Mouse (Mus musculus) G1E (cell line): ENCODE measurements at regions not wholly inside any gene's neighbourhood (a gene's known extent, or its start where the extent isn't known, plus 50 kb on each side); places are given as distances from the start of the nearest gene placed in this dataset.

ENCODE experiments used
- ATAC-seq: 2 replicates; pipeline ENCODE4 v1.8.0; 2016; ENCODE audit warnings: mild to moderate bottlenecking; ENCODE audit not compliant: insufficient number of reproducible peaks, poor library complexity, low FRiP score, severe bottlenecking; ENCODE audit errors: extremely low read depth
- DNase-seq: peaks from one replicate; pipeline ENCODE4 v3.0.0; 2012; ENCODE audit warnings: low spot score
- H3K27me3 ChIP-seq: 2 replicates; pipeline ENCODE4 v1.6.1; 2012; ENCODE audit warnings: mild to moderate bottlenecking, low read length, inconsistent platforms; ENCODE audit not compliant: insufficient read depth
- H3K36me3 ChIP-seq: replicated peaks from 2 replicates; pipeline ENCODE3; 2012; ENCODE audit warnings: mild to moderate bottlenecking, inconsistent platforms
- H3K4me1 ChIP-seq: 2 replicates; pipeline ENCODE4 v1.6.1; 2012; ENCODE audit warnings: low read depth, low read length, inconsistent platforms, mixed read lengths; ENCODE audit not compliant: insufficient read depth
- H3K4me3 ChIP-seq: 2 replicates; pipeline ENCODE4 v1.5.1; 2012; ENCODE audit warnings: low read depth, mild to moderate bottlenecking, inconsistent platforms, low read length, moderate library complexity, mixed read lengths
- H3K9me3 ChIP-seq: replicated peaks from 2 replicates; pipeline ENCODE4 v1.6.1; 2012; ENCODE audit warnings: inconsistent platforms
- CTCF ChIP-seq: IDR thresholded peaks from 2 replicates; pipeline ENCODE4 v1.5.1; 2012; ENCODE audit warnings: low read depth, low read length, inconsistent platforms, mixed read lengths
- GATA1 ChIP-seq: IDR thresholded peaks from 2 replicates; pipeline ENCODE4 v1.6.1; 2012; ENCODE audit warnings: borderline replicate concordance, low read length, inconsistent platforms, mixed read lengths
- GATA2 ChIP-seq: IDR thresholded peaks from 2 replicates; pipeline ENCODE4 v1.6.1; 2012; ENCODE audit warnings: low read depth, low read length, inconsistent platforms, borderline replicate concordance
- POLR2AphosphoS5 ChIP-seq: IDR thresholded peaks from 2 replicates; pipeline ENCODE4 v1.6.1; 2012; ENCODE audit warnings: low read depth, low read length, inconsistent platforms; ENCODE audit not compliant: insufficient replicate concordance
- TAL1 ChIP-seq: conservative IDR thresholded peaks from 2 replicates; pipeline ENCODE4 v1.6.1; 2012; ENCODE audit warnings: low read depth, low read length, inconsistent platforms, mixed read lengths

GRCm38 (mm10) chr2:10757886-10758285 lies 387.6 kb downstream of the Sfmbt2 start:
- TF ChIP-seq GATA2: no peak
- TF ChIP-seq GATA1: no peak
- no peak for TF ChIP-seq CTCF
- no peak for TF ChIP-seq TAL1
- no peak for TF ChIP-seq POLR2AphosphoS5
- Histone ChIP-seq H3K27me3 (no peaks in the 10 kb centered on the region), H3K9me3 (no peaks in the 10 kb centered on the region), H3K36me3 (no peaks in the 10 kb centered on the region), H3K4me3 (no peak overlapping the region), H3K4me1 (no peaks in the 10 kb centered on the region)
- DNase-seq (no peak), ATAC-seq (no peak)

GRCm38 (mm10) chr2:10762236-10762635 lies 391.9 kb downstream of the Sfmbt2 start:
- ATAC-seq (no peak), DNase-seq (no peak)
- Histone ChIP-seq H3K4me1 (no peaks in the 10 kb centered on the region), H3K27me3 (no peaks in the 10 kb centered on the region), H3K36me3 (no peaks in the 10 kb centered on the region), H3K9me3 (no peaks in the 10 kb centered on the region), H3K4me3 (no peak overlapping the region)
- TF ChIP-seq POLR2AphosphoS5: no peak
- TF ChIP-seq GATA1: no peak
- TF ChIP-seq GATA2: no peak
- TF ChIP-seq CTCF: no peak
- no peak for TF ChIP-seq TAL1

GRCm38 (mm10) chr2:10783071-10783470 lies 388.8 kb upstream of the Prkcq start:
- DNase-seq (no peak), ATAC-seq (no peak)
- 0 out of 2 replicates have a peak, but pooled peaks cover 4% of the 10 kb centered on the region for H3K27me3 ChIP-seq
- no peak overlapping the region for H3K4me3 ChIP-seq
- TF ChIP-seq TAL1: no peak
- no peak for TF ChIP-seq POLR2AphosphoS5
- no peak for TF ChIP-seq CTCF
- TF ChIP-seq GATA2: no peak
- no peak for TF ChIP-seq GATA1
- no peaks in the 10 kb centered on the region for H3K4me1 ChIP-seq
- no peaks in the 10 kb centered on the region for H3K36me3 ChIP-seq
- H3K9me3 ChIP-seq: no peaks in the 10 kb centered on the region

- no peak for DNase-seq
- TF ChIP-seq CTCF (no peak), TAL1 (no peak), GATA1 (no peak), POLR2AphosphoS5 (no peak), GATA2 (no peak)
- no peak overlapping the region for H3K4me3 ChIP-seq
Observed at GRCm38 (mm10) chr2:10783594-10783993, 388.3 kb upstream of the Prkcq start.

GRCm38 (mm10) chr2:10784266-10784665 lies 387.6 kb upstream of the Prkcq start:
- DNase-seq (no peak), ATAC-seq (no peak)
- TF ChIP-seq GATA1 (no peak), TAL1 (no peak), CTCF (no peak), GATA2 (no peak), POLR2AphosphoS5 (no peak)
- Histone ChIP-seq H3K36me3 (no peaks in the 10 kb centered on the region), H3K27me3 (peaks cover 3% of the 10 kb centered on the region; the same call in 1 of the 2 replicates), H3K4me1 (no peaks in the 10 kb centered on the region), H3K9me3 (no peaks in the 10 kb centered on the region), H3K4me3 (no peak overlapping the region)

More at GRCm38 (mm10) chr2:10783594-10783993, 388.3 kb upstream of the Prkcq start:
- no peaks in the 10 kb centered on the region for H3K9me3 ChIP-seq
- no peaks in the 10 kb centered on the region for H3K36me3 ChIP-seq
- peaks cover 7% of the 10 kb centered on the region; the same call in 1 of the 2 replicates for H3K27me3 ChIP-seq
- ATAC-seq: no peak
- H3K4me1 ChIP-seq: no peaks in the 10 kb centered on the region

- TF ChIP-seq POLR2AphosphoS5 (no peak), TAL1 (no peak), CTCF (peak; percentile 74), GATA1 (no peak)
- ATAC-seq (no peak), DNase-seq (peak; percentile 3)
- H3K4me3 ChIP-seq: no peak overlapping the region
- no peaks in the 10 kb centered on the region for H3K9me3 ChIP-seq
- H3K27me3 ChIP-seq: peaks cover 3% of the 10 kb centered on the region; the same call in 1 of the 2 replicates
- H3K4me1 ChIP-seq: no peaks in the 10 kb centered on the region
- no peaks in the 10 kb centered on the region for H3K36me3 ChIP-seq
Observed at GRCm38 (mm10) chr2:10785156-10785555, 386.8 kb upstream of the Prkcq start.
